Mouse (Mus musculus) limb, embryonic 11.5 days (tissue): ENCODE measurements around the gene Cdk19. TPM values are rescaled to one million over a fixed set of nuclear protein-coding genes. Genes with fewer than 3 reads are reported as not detected.

Experiments used
- ATAC-seq: fragments of 200-750 bp; cut with Nextera tagmentation; 2 replicates; pipeline ENCODE4 v1.8.0; 2017; ENCODE audit warnings: low read depth; ENCODE audit not compliant: insufficient number of reproducible peaks, low FRiP score, low TSS enrichment
- DNase-seq: peaks from one replicate; pipeline ENCODE4 v3.0.0-alpha.2; 2015; ENCODE audit warnings: low spot score
- H3K27ac ChIP-seq: fragments of 300-500 bp; sonication (generic); replicated peaks from 2 replicates; pipeline ENCODE4 v1.5.1; 2014; ENCODE audit warnings: low read depth, mild to moderate bottlenecking, low read length
- H3K27me3 ChIP-seq: fragments of 300-500 bp; sonication (generic); 2 replicates; pipeline ENCODE4 v1.6.1; 2014; ENCODE audit warnings: mild to moderate bottlenecking, low read length, mixed read lengths; ENCODE audit not compliant: control insufficient read depth, insufficient read depth
- H3K36me3 ChIP-seq: fragments of 300-500 bp; sonication (generic); 2 replicates; pipeline ENCODE4 v1.6.1; 2014; ENCODE audit warnings: mild to moderate bottlenecking, low read length, moderate library complexity, mixed read lengths; ENCODE audit not compliant: control insufficient read depth, insufficient read depth
- H3K4me1 ChIP-seq: fragments of 300-500 bp; sonication (generic); 2 replicates; pipeline ENCODE4 v1.6.1; 2014; ENCODE audit warnings: low read length, mixed read lengths; ENCODE audit not compliant: control insufficient read depth, insufficient read depth
- H3K4me2 ChIP-seq: fragments of 300-500 bp; sonication (generic); 2 replicates; pipeline ENCODE4 v1.6.1; 2014; ENCODE audit warnings: low read depth, mild to moderate bottlenecking, moderate library complexity; ENCODE audit not compliant: severe bottlenecking
- H3K4me3 ChIP-seq: fragments of 300-500 bp; sonication (generic); 2 replicates; pipeline ENCODE4 v1.5.1; 2014; ENCODE audit warnings: low read depth, low read length
- H3K9ac ChIP-seq: fragments of 300-500 bp; sonication (generic); 2 replicates; pipeline ENCODE4 v1.6.1; 2014; ENCODE audit warnings: mild to moderate bottlenecking, low read length
- H3K9me3 ChIP-seq: fragments of 300-500 bp; sonication (generic); 2 replicates; pipeline ENCODE4 v1.6.1; 2016; ENCODE audit warnings: low read length; ENCODE audit not compliant: control insufficient read depth
- WGBS: fragments of 180-500 bp; shearing (Covaris S2); extraction: QIAGEN DNeasy Blood & Tissue Kit; methylation state at CpG from one replicate; pipeline ENCODE4 v1.1.7; 2014; 5-methylcytosine and 5-hydroxymethylcytosine counted together
- polyA plus RNA-seq: library from polyadenylated mRNA; unstranded; fragments of >200 nt; fragmentation: Nextera tagmentation; extraction: Ambion mirVana; gene quantifications from 2 replicates; pipeline ENCODE4 v1.2.1, GENCODE M21; 2014

The Cdk19 gene
- polyA plus RNA-seq, 1 experiment from 2014 or later, result 11.4 TPM

DNA sequence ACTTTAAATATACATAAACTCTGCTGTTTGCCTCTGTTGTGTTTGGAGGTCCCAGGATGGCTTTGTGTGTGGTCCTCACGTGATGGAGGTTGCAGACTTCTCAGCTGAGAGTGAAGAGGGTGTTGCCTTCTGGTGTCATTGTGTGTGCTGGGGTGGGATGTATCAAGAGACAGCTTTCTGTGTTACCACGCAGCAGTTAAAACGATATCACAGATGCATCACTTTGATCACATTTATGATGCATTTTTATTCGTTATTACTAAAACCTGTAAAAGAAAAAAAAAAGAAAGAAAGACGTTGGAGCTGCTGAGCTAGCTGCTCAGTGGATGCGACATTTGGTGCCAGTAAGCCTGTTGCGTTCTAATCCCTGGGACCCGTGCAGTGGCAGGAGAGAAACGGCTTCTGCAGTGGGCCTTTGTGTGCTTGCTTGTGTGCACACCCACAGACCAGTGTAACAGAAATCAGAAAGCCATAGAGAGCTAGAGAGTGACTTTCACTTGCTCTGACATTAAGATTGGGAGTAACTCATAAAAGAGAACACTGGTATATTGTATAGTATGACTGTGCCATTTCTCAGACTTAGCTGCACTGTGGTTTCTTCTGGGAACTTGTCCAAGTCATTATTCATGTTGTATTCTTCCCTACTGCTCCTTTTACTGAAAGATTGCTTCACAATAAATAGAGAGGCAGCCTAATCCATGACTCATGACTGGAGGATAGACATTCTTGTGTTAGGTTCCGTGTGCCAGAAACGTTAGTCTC, 32.7 kb downstream of the Cdk19 start:
- Histone ChIP-seq H3K27me3 (no peaks in the 10 kb centered on the region), H3K9ac (no peak overlapping the region), H3K4me3 (no peak overlapping the region), H3K27ac (0 out of 2 replicates have a peak overlapping the region, but pooled peaks have one; percentile 37), H3K4me2 (no peak overlapping the region), H3K9me3 (no peaks in the 10 kb centered on the region), H3K36me3 (no peaks in the 10 kb centered on the region), H3K4me1 (peaks cover 3% of the 10 kb centered on the region)
- ATAC-seq (no peak), DNase-seq (no peak)
- 55% methylated on average over 11 of the region's 11 CpGs for WGBS

DNA sequence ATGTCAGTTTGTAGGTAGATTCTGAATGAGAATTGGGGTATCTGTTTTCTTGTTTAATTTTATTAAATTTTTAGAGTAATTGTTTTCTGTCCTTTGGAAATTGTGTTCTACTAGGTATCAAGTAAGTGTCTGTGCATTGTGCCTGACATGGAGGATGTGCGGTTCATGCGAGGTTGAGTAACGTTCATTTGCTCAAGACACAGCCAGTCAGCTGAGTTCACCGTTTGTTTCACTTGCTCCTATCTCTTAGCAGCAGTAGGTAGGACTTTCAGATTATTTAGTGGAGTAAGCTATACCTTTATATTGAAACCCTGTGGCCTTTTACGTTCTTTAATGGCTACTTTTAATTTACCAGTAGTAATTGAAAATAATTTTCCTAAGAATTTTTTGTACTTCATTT, 34.4 kb downstream of the Cdk19 start:
- 92% methylated on average over 5 of the region's 5 CpGs for WGBS
- H3K27ac ChIP-seq, result no peak overlapping the region

DNA sequence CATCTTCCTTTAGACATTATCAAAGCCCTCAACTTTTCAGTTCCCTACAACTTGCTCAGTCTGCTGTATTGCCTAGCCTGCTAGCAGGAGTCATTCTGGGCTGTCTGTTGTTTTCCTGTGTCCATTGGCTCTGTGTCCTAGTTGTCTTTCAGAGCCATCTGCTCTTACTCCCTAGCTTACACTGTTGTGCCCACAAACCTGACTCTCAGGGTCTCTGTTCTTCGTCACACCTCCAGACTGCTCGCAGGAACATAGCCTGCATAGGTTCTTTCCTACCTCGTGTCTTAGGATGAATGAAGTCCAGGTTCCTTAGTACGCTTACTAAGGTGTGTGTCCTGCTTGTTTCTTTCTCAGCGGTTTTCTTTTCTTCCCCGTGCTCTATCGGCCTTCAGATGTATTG, 35.5 kb downstream of the Cdk19 start:
- Histone ChIP-seq H3K4me3 (no peak overlapping the region), H3K9me3 (no peaks in the 10 kb centered on the region), H3K4me2 (no peak overlapping the region), H3K9ac (no peak overlapping the region), H3K4me1 (no peaks in the 10 kb centered on the region), H3K36me3 (no peaks in the 10 kb centered on the region), H3K27me3 (no peaks in the 10 kb centered on the region), H3K27ac (no peak overlapping the region)
- no peak for DNase-seq
- no peak for ATAC-seq
- WGBS, result 81% methylated on average over 7 of the region's 7 CpGs

More for the DNA sequence above, 34.4 kb downstream of the Cdk19 start:
- ATAC-seq (no peak), DNase-seq (no peak)
- Histone ChIP-seq H3K4me1 (no peaks in the 10 kb centered on the region), H3K9ac (no peak overlapping the region), H3K9me3 (no peaks in the 10 kb centered on the region), H3K27me3 (no peaks in the 10 kb centered on the region), H3K4me2 (no peak overlapping the region), H3K36me3 (no peaks in the 10 kb centered on the region), H3K4me3 (no peak overlapping the region)

DNA sequence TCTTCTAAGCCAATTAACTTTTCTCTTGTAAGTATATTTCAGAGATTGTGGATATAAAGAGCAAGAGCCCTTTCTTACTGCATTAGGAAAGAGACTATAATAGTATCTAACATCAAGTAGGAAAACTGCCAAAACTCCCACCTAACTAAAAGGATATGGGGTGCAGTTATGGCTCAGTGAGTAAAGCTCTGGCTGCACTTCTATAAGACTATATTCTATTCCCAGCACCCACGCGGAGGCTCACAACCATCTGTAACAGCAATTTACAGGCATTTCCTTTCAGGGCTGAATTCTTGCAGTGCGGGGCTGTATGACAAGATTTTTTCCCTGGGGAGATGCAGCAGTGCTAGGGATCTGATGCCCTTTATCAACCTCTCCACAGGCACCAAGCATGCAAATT, 36.9 kb downstream of the Cdk19 start:
- H3K4me3 ChIP-seq, result no peak overlapping the region
- H3K9me3 ChIP-seq, result no peaks in the 10 kb centered on the region
- no peaks in the 10 kb centered on the region for H3K27me3 ChIP-seq
- no peak overlapping the region for H3K9ac ChIP-seq
- no peak for ATAC-seq
- H3K27ac ChIP-seq, result no peak overlapping the region
- H3K4me2 ChIP-seq, result no peak overlapping the region
- WGBS, result 87% methylated on average over 3 of the region's 3 CpGs
- no peaks in the 10 kb centered on the region for H3K4me1 ChIP-seq
- H3K36me3 ChIP-seq, result no peaks in the 10 kb centered on the region
- no peak for DNase-seq

DNA sequence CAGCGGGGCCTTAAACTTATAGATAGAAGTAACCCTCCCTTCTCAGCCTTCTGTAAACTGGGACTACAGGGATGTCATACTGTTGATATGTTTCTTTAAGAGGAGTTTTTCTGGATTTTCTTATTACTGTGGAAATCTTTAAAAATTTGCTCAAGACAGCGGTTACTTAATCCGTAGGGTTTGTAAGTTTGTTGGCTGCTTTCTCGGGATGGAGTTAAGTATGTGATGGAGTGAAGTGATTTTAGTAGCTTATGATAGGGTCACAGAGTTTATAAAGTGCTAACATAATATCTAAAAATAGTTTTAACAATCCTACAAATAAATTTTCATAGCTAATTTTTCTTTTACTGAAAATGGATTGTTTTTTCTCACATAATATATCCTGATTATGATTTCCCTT, 38.9 kb downstream of the Cdk19 start:
- Histone ChIP-seq H3K4me1 (no peaks in the 10 kb centered on the region), H3K27ac (no peak overlapping the region), H3K36me3 (no peaks in the 10 kb centered on the region), H3K4me3 (no peak overlapping the region), H3K9me3 (no peaks in the 10 kb centered on the region), H3K4me2 (no peak overlapping the region), H3K27me3 (no peaks in the 10 kb centered on the region), H3K9ac (no peak overlapping the region)
- 90% methylated on average over 4 of the region's 4 CpGs for WGBS
- DNase-seq (no peak), ATAC-seq (no peak)

DNA sequence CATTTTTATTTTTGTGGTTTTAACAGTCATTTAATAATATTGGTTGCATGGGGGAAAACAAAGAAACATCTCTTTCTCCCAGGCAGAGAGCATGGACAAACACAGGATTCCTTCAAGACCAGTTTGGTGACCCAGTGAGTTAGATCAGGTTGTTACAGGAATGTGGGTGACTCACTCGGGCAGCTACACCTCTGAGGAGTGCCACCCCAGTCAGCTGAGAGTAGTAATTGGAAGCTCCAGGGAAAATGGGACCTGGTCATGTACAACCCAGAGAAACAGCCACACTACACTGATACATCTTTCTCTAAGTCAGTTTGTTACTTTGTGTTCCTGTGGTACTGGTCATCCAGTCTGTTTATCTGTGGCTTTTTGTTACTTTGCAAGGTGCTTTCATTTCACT, 40.3 kb downstream of the Cdk19 start:
- H3K4me1 ChIP-seq, result no peaks in the 10 kb centered on the region
- H3K4me3 ChIP-seq, result no peak overlapping the region
- no peaks in the 10 kb centered on the region for H3K27me3 ChIP-seq
- no peak for DNase-seq
- H3K36me3 ChIP-seq, result no peaks in the 10 kb centered on the region
- H3K4me2 ChIP-seq, result no peak overlapping the region
- no peaks in the 10 kb centered on the region for H3K9me3 ChIP-seq
- no peak overlapping the region for H3K27ac ChIP-seq
- H3K9ac ChIP-seq, result no peak overlapping the region
- no peak for ATAC-seq
- 52% methylated on average over 1 of the region's 1 CpGs for WGBS

DNA sequence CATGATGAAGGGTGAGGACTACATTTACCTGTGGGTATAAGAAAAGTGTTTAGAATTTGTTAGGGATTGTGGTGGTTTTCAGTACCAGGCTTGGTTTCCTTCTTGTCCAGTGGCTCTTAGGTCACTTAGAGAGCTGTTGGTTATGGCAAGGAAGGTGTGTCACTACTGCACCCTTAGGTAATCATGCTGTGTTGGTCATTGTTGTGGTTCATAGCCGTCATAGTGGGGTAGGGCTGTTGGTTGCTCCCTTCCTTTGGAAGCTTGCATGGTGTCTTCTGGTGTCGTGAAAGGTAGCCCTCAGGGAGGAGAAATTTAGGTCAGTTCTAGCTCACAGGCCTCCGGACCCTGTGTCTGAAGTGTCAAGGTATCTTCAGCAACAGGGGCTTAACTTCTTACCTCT, 46.0 kb downstream of the Cdk19 start:
- 90% methylated on average over 3 of the region's 3 CpGs for WGBS
- no peak overlapping the region for H3K4me3 ChIP-seq

DNA sequence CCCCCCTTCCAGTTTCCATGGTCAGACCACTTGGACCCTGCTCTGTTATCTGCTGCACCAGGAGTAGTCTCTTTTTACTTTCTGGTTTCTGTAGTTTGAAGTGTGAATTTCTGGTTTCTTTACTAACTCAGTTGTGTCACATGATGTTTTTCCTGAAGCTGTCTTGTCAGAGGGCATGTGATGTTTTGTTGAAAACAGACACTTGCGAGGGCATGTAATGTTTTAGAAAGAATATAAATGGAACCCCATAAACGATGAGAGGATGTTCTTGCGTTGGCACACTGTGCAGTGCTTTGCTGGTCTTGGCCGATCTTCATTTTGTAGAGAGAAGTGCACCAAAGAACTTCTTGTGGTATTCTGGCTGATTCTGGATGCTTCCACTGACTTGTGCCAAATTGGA, 46.8 kb downstream of the Cdk19 start:
- Histone ChIP-seq H3K9ac (no peak overlapping the region), H3K9me3 (no peaks in the 10 kb centered on the region), H3K4me3 (no peak overlapping the region), H3K27ac (no peak overlapping the region), H3K4me2 (no peak overlapping the region), H3K36me3 (no peaks in the 10 kb centered on the region), H3K4me1 (no peaks in the 10 kb centered on the region), H3K27me3 (no peaks in the 10 kb centered on the region)
- ATAC-seq (no peak), DNase-seq (no peak)
- 92% methylated on average over 4 of the region's 4 CpGs for WGBS

More for the DNA sequence above, 46.0 kb downstream of the Cdk19 start:
- Histone ChIP-seq H3K27ac (no peak overlapping the region), H3K36me3 (no peaks in the 10 kb centered on the region), H3K9ac (no peak overlapping the region), H3K4me2 (no peak overlapping the region), H3K27me3 (no peaks in the 10 kb centered on the region), H3K4me1 (no peaks in the 10 kb centered on the region), H3K9me3 (no peaks in the 10 kb centered on the region)
- no peak for DNase-seq
- ATAC-seq, result no peak
